Mouse (Mus musculus): ENCODE data around the gene Ccs. TPM values are rescaled to one million over a fixed set of nuclear protein-coding genes. Genes with fewer than 3 reads are reported as not detected.
"Not testable (repeated sequence)": the region's sequence is repeated elsewhere in the genome, so short reads cannot be mapped to it uniquely, and the experiment has no call there.

The Ccs gene
- total RNA-seq, 4 experiments from 2014 or later, result 30.1 to 35.8 (median 33.5) TPM

DNA sequence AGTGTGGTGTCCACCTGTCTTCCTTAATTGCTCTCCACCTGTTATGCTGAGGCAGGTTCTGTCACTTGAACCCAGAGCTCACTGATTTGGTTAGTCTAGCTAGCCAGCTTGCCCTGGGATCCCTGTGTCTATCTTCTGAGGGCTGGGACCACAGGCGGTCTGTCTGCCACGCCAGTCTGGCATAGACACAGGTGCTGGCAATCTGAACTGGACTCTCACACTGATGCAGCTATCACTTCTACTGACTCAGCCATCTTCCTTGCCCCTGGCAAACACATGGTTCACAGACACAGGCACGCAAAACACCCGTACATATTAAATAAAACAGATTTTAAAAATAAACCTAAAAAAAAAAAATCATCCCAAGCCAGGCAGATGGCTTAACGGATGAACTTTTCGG, 2.1 kb downstream of the Ccs start:
- no peak for DNase-seq (ENCODE audit: low spot score in 2 of 2)

DNA sequence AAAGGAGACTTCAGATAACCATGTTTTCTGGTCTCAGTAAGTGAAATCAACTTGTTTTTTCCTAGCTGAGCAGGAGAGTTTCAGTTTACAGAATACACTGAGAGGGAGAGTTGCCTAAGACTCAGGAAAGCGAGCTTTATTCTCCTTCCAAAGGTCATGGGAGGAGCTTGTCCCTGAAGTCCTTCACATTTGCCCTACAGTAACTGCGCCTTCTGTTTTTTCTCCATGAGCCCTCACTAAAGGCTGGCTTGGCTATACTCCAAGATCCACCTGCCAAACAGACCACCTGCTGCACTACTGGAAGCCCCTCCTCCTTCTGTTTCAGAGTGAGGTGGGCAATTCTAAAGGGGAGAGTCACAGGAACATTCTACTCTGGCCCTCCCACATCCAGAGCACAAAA, 3.0 kb downstream of the Ccs start:
- no peak for DNase-seq (ENCODE audit: low spot score in 2 of 2)

DNA sequence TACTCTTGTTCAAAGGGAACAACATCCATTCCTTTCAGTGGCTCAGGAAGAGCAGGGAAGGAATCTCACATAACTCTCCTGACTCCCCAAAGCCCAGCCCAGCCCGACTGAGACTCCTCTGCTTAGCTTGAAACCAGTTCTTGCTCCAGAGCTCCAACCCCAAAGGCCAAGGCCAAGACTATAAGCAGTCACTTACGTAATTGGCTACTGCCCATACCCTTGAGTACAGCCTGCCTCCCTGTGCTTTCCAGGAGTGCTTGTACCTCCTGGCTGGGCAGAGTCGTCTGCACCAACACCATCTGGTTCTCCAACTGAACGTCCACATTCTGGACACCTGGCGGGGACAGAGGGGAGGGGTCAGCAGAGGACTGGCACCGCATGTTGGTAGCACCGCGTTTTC, 5.2 kb downstream of the Ccs start:
- DNase-seq (ENCODE audit: low spot score in 2 of 2), result no peak

DNA sequence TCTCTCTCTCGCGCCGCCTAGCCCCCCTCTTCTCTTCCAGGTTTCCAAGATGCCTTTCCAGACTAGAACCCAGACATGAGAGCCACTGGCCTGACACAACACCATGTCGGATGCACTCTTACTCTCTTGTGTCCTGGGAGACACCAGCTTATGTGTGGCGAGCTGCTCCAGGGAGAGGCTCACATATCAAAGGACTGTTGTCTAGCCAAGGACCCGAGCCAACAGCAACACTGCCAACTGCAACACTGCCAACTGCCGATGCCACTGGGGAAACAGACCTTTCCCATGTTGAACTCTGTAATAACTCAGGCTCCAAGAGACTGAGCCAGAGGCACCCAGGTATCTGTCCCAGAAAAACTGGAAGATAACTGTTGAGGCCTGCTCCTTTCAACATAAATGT, 10.0 kb downstream of the Ccs start:
- peak in 1 of 2 experiments; percentile 28 for DNase-seq (ENCODE audit: low spot score in 2 of 2)

DNA sequence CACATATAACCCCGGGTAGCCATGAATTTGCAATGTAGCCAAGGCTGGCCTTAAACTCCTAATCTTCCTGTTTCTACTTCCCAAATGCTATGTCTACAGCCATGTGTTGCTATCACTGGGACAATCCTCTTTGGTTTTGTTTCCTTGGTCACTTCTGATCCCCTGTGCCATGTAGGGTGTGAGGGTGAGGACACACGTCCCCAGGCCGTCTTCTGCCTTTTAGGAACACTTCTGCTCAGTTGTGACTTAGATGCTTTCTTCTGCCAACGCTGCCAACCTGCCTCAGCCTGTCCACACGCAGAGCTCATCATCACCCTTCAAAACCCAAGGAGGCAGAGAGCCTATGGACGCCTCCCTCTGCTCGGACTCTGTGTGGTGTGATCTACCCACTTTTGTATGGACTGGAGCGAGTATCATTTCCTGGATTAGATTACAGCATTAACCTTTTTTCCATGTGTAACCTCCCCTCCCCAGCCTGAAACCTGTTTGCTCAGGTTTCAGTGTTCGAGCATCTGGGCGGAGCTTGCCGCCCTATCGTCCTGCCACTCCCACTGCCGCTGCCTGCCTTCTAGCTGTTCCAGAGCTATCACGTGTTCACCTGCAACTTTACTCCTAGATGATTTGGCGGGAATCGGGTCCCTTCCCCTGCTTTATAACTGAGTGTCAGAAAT, 10.6 kb downstream of the Ccs start:
- no peak for DNase-seq (ENCODE audit: low spot score in 2 of 2)

DNA sequence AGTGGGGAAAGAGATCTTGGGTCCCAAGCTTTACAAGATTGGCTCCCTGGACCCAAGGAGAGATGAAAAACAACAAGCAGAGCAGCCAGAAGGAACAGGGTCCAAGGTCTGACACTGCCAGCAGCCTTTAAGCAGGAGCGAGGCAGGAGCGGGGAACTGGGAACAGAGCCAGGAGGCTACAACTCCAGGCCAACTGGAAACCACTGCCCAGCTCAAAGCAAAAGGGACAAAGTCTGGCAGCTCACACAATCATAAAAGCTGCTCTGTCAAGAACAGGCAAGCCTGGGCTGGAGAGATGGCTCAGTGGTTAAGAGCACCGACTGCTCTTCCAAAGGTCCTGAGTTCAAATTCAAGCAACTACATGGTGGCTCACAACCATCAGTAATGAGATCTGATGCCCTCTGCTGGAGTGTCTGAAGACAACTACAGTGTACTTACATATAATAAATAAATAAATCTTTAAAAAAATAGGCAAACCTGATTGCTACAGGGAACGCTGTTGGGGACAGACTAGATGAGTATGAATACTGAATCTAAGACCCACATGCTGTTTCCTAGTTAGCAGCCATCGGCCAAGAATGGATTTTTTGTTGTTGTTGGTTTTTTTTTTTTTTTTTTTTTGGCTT, 18.3 kb downstream of the Ccs start:
- peak in 1 of 2 experiments; percentile 73 for DNase-seq (ENCODE audit: low spot score in 2 of 2)

DNA sequence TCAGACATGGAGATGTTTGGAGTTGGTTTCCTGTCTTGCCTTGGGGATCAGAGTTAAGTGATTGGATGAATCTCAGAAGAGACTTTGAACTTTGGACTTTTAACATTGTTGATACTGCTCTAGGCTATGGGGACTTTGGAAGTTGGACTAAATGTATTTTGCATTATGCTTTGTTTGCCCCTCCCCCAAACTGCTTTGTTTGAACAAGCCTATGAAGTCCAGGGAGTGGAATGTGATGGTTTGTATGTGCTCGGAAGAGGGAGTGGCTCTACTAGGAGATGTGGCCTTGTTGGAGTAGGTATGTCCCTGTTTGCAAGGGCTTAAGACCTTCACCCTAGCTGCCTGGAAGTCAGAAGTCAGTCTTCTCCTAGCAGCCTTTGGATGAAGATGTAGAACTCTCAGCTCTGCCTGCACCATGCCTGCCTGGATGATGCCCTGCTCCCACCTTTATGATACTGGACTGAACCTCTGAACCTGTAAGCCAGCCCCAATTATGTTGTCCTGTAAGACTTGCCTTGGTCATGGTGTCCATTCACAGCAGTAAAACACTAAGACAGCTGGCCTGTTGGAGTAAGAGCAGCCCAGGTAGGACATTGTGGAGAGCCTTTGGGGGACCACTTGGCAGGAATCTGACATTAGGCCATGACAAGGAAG, 21.8 kb downstream of the Ccs start:
- DNase-seq (ENCODE audit: low spot score in 2 of 2), result no peak

DNA sequence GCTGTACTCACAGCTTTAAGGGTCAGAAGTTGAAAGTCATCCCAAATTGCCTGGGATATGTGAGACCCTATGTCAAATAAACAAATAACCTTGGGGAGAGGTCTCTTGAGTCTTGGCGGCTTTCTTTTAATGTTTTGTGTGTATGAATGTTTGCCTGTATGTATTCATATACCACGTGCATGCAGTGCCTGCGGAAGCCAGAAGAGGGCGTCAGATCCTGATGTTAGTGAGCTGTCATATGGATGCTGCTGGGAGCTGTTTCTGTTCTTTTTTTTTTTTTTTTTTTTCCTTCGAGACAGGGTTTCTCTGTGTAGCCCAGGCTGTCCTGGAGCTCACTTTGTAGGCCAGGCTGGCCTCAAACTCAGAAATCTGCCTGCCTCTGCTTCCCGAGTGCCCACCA, 26.1 kb downstream of the Ccs start:
- no peak for DNase-seq (ENCODE audit: low spot score in 2 of 2)

DNA sequence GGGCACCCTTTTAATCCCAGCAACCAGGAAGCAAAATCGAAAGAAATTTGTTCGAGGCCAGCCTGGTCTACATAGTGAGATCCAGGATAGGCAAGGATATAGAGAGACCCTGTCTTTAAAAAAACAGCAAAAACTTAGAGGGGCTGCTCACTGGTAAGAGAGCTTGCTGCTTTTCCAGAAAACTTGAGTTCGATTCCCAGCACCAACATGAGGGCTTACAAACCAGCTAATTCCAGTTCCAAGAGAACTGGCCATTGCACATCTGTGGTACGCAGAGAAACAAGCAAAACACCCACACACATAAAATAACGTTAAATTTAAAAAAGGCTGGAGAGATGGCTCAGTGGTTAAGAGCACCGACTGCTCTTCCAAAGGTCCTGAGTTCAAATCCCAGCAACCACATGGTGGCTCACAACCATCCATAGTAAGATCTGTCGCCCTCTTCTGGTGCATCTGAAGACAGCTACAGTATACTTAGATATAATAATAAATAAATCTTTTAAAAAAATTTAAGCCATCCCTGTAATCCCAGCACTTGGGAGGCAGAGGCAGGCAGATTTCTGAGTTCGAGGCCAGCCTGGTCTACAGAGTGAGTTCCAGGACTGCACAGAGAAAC, 26.7 kb downstream of the Ccs start:
- not testable (repeated sequence) for DNase-seq (ENCODE audit: low spot score in 2 of 2)

DNA sequence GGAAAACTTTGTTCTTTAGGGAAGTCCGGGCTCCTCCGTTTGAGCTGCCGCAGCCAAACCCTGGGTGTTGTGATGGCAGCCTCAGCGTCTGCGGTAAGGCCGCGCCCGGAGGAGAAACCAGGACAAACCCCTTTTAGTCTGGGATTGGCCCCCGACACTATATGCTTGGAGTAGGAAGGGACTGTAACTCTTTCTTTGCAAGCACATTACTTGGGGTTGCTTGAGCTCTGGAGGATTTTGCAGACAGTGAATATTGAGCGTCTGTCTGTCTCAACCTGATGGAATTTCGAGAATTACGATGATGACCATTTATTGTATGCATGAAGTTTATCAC, 27.3 kb downstream of the Ccs start:
- DNase-seq (ENCODE audit: low spot score in 2 of 2), result no peak

DNA sequence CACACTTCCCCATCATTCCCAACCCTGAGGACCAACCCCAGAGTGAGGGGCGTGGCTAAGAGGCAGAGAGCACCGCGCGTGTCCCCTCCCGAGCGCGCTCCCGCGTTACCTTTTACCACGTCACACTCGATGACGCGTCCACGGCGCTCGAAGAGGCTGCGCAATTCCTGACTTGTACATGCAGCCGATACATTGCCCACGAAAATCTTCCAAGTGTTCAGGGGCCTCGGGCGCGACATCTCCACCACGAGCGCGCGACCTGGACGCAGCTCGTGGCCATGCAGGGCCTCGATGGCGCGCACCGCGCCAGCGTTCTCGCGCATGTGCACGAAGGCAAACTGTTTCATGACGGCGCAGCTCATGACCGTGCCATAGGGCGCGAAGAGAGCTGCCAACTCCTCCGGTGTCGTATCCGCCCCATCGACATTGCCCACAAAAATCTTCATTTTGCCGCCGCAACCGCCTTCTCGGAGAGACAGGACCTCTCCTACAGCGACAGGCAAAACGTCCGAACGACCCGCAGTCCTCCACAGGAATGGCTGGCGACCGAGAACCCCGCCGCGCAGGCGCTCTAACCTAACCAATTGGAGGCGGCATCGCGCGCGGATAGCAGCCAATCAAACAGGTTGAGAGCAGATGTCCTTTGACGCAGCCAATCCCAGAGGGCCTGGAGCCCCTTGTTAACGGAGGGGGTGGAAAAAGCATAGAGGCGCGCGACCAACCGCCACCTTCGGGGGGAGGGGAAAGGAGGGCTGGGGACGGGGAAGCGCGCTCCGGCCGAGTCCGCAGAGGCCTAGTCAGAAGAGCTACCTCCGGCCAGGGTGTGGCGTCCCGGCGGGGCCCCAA, 27.8 kb downstream of the Ccs start, which contains the start of the genes Gm21992 and Rbm14:
Gene Gm21992 (minus strand): TSS at position 550 of the 846 bp plus-strand sequence.
Gene Rbm14 (minus strand): TSS at position 572 of the 846 bp plus-strand sequence.
- DNase-seq (ENCODE audit: low spot score in 2 of 2), result peak; percentile 98

DNA sequence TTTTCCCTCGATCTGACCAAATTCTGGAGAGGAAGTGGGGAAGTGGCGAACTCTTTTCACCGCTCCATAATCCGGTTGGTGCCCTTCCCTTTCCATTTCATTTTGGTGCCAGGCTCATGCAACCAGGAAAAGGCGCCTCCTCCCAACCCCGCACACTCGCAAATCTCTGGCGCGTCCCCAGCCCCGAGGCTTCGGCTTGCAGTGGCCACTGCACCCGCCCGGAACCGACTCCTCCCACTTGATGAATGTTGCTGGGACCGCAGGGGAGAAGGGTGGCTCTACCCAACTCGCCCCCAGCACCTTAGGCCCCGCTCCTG, 28.4 kb downstream of the Ccs start:
- no peak for DNase-seq (ENCODE audit: low spot score in 2 of 2)

DNA sequence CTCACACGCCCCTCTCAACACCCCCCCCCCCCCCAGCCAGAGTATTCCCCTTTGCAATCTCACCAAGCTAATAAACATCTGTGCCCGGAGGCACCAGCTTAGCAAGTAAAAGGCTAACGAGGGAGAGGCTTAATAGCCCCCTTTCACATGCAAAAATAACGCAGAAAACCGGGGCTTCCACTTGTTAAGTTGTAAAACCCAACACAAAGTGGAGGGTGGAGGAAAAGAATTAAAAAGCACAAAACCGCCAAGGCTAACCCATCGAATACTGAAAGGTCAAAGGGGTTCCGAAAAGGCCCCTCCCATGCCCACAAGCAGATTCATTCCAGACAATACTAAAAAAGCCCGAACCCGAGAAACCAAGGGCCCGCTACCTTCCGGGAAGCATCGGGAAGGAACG, 28.8 kb downstream of the Ccs start:
- no peak for DNase-seq (ENCODE audit: low spot score in 2 of 2)

DNA sequence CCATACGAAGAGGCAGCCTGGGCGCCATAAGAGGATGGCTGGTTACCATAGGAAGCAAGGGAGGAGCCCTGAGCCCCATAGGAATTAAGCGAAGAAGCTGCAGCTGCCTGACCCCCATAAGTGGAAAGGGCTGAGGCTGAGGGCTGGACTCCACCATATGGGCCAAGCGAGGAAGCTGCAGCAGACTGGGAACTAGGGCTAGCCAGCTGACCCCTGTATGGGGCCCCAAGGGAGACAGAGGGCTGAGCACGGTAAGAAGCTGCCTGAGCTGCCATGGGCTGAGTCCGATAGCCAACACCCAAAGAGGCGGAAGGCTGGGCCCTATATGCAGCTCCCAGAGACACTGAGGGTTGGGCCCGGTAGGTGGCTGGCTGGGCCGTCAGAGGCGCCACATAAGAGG, 35.8 kb downstream of the Ccs start:
- no peak for DNase-seq (ENCODE audit: low spot score in 2 of 2)

DNA sequence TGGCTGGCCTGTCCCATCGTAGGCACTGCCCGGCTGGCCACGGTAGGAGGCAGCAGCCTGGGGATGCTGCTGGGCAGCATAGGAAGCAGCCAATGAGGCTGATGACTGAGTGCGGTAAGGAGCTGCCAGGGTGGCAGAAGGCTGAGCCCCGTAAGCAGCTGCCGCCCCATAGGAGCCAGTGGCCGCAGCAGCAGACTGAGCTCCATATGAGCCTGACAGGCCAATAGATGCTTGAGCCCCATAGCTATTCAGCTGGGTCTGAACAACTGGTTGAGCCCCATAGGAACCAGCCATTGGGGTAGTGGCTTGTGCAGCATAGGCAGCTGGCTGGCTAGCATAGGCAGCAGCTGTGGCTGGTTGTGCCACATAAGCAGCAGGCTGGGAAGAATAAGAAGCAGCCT, 36.4 kb downstream of the Ccs start:
- no peak for DNase-seq (ENCODE audit: low spot score in 2 of 2)

DNA sequence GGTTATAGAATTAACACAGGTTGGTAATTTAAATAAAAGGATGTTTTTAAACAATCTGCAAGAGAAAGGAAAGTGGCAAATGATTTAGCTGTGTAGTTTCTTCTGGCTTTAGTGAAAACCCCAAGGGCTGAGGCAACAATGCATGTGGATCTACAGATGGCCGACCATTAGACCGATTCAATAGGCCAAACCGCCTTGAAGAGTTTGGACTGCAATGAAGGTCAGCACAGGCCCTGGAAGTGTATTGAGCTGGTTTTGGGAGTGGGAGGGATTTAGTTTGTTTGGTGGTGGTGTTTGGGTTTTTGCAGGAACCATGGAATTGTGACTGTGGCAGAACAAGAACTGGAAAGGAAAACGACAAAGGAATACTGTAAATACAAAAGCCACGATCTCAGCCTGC, 40.0 kb downstream of the Ccs start:
- DNase-seq (ENCODE audit: low spot score in 2 of 2), result no peak

DNA sequence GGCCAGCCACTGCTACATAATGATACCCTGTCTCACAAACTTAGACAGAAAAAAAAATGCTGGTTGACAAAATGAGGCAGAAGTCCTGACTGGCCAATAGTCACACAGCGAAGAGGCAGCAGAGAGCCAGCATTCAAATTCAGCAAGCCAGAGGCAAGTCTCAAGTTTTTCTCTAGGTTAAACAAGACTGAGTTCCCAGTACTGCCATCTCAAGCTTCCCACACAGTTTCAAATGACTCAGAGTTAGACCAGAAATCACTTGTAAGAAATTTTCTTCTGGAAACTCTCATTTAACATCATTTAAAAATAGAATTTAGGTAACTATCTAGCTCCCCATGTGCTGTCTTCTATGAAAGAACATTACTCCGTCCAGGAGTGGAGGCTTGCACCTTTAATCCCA, 41.3 kb downstream of the Ccs start:
- DNase-seq (ENCODE audit: low spot score in 2 of 2), result no peak

DNA sequence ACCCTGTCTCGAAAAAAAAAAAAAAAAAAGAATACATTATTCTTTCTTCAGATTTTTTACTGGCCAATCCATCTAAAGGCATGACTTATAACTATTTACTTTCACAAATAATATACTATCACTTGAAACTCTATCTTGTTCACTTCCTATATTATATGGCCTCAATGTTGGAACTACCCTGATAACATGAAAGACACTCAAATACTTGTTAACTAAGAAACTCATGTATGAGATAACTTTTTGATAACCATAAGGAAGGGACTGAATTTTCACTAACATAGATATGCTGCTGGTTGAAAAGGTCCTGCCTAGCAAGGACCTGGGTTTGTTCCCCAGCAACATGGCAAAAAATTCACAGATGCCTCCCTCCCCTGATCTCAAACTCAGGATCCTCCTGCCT, 43.2 kb downstream of the Ccs start:
- no peak for DNase-seq (ENCODE audit: low spot score in 2 of 2)

DNA sequence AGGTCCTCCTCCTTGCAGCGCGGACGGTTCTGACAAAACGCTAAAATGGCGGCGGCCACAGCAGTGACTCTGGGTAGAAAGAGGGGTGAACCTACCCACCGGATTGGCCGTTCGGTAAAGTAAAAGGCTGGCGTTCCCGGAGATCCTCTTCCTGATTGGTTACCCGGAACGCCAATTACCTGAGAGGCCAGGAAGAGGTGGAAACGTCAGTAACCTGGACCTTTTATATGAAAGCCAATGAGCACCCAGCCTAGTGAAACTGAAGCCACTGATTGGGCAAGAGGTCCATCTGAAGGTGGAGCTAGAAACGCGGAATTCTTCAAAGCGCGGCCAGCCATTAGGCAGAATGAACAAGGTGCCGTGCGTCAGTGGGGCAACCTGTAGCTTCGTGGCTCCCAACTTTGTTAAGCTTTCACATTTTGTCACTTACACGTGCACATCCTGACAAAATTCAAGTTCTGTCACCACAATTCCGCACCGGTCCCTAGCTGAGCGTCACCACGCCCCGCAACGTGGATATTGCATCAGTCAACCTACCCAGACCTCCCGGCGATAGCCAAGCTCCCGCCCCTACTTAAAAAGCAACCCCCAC, 45.2 kb downstream of the Ccs start, which contains the start of gene Rbm4:
Gene Rbm4 (minus strand): TSS at position 71 of the 592 bp plus-strand sequence.
- peak; percentile 93 to 98 for DNase-seq (ENCODE audit: low spot score in 2 of 2)

DNA sequence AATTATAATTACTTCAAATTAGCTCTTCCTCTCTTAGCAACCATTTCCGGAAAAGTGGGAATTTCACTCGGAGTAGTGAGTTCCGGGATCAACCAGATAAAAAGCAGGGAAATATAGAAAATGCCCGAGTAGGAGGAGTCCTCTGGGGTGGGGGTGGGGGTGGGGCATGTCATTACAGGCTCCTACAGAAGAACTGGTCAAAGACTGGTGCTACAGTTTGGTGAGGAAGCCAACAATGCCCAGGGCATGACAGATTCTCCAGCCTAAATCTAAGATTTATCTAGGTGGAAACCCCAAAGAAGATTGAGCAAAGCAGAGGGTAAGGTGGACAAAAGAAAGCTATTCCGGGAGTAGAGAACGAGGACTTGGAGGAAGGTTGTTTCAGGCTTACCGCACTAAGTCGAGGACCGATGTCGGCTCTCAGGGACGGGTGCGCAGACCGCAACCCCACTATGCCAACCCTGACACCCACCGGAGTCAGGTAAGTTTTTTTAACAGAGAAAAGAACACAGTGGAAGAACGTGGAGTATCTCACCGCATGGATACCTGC, 45.8 kb downstream of the Ccs start:
- DNase-seq (ENCODE audit: low spot score in 2 of 2), result no peak

DNA sequence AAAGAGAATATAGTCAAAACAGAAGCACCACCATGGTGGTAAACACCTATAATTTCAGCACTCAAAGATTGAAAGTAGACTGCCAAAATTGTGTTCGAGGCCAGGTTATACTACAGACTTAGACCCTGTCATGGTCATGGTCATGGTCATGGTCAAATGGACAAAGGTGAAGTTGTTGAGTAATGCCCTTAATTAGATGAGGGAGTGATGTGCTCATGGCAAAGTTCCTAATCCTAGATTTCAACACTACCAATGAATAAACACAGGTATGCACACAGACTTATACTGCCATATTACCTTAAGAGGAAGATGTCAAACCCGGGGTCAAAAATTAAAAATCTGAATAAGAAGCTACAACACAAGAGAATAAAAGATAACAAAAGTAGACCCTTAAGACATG, 52.8 kb downstream of the Ccs start:
- no peak for DNase-seq (ENCODE audit: low spot score in 2 of 2)

Measured in left cerebral cortex, adult 8-10 months (tissue).